Mouse (Mus musculus): ENCODE measurements around the gene Tmc1.

The Tmc1 gene

DNA sequence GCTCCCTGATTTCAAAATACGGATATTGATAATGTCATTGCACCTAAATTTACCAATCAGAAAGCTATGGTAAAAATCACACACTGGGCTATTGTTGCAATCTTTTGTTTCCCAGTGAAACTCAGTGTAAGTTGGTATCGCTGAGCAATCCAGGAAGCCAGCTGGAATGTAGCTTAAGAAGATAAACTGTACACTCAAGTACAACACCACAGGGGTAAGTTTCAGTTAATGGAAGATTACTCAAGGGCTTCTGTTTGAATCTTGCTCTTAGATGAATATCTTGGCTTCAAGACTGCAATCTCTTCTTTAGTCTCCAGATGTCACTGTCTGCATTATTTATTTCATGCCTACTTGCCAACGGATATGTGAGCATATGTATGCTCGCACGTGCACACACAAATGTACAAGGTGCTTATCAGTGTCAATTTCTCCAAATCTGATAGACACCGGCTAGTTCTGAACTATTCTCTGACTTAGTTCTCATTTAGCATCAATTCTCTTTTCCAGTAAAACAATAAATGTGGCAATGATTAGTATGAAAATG is 156.4 kb downstream of the Tmc1 start:
- peak in 1 of 2 experiments; percentile 6 for DNase-seq (ENCODE audit: low spot score in 2 of 2)

DNA sequence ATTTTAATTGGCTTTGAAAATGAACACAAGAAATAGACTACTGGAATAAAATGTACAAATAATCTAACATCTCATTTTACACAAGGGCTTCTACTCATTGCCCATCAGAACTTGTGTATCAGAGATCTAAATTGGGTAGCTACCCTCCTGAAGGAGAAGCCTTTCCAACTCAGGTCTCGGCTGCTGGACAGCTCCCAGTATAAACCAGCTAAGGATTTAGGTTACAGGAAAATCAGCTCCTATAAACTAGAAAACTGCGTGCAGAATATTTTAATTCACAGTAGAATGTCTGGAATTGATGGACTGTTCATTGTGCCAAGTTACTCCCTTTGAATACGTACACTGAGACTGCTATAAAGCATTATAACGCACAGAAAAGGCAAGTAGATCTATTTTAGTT is 158.0 kb downstream of the Tmc1 start:
- DNase-seq (ENCODE audit: low spot score in 2 of 2) = no peak

DNA sequence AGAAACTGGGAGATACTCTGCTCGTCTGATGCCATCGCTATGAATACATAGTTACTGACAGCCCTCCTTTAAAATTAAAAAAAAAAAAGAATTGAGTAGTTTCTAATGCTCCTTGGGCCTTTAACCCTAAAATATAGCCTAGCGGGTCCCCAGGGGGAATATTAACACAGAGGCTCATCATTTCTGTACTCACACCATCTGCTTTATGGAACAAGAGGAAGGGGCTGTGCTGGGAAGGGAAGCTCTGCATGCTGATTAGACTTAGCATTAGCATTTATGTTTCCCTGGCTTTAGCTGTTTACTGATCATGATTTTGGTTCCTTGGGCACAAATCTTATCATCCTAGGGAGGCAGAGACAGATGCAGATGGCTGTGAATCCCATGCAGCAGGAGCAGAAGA is 159.0 kb downstream of the Tmc1 start:
- DNase-seq (ENCODE audit: low spot score in 2 of 2) = no peak

DNA sequence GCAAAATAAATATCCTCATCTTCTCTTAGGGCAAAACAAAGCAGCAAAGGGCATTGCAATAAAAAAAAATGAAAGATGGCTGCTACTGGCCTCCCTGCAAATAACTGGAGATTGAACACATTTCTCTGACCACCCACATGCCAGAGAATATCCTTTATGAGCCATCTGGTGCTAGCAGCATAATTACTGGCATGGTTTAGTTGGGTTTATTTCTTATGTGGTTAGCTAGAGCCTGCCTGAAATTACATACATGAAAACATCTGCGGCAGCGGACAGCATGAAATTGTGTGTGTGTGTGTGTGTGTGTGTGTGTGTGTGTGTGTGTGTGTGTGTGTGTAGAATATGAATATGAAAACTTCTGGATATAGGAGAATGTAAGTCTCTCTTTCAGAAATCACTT is 161.2 kb downstream of the Tmc1 start:
- DNase-seq (ENCODE audit: low spot score in 2 of 2) = no peak

DNA sequence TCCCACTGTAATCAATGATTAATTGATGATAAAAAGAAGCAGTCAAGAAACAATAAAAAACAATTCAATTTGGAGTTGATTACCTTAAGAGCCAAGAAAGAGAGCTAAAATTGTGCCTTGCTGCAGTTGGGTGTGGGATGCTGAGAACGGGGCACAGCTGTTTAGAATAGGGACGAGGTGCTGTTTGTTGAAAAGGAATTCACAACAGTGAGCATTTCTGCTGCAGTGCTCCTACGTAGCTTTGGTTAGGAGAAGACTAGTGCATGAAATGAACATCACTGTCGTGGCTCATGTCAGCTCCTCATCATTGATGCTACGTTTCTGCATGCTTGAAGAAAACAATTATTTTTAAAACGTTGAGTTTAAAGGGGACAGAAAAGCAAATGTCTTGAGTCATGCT is 166.7 kb downstream of the Tmc1 start:
- no peak for DNase-seq (ENCODE audit: low spot score in 2 of 2)

DNA sequence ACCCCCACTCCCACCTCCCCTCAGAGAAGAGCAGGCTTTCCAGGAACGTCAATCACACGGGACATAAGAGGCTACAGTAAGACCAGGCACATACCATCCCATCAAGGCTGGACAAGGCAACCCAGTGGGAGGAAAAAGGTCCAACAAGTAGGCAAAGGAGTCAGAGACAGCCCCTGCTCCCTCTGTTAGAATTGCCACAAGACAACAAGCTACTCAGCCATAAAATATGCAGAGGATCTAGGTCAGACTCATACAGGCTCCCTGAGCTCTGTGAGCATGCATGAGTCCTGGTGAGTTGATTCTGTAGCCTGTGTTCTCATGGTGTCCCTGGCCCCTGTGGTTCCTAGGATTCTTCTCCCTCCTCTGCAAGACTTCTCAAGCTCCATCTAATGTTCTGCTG is 178.3 kb downstream of the Tmc1 start:
- no peak for DNase-seq (ENCODE audit: low spot score in 2 of 2)

DNA sequence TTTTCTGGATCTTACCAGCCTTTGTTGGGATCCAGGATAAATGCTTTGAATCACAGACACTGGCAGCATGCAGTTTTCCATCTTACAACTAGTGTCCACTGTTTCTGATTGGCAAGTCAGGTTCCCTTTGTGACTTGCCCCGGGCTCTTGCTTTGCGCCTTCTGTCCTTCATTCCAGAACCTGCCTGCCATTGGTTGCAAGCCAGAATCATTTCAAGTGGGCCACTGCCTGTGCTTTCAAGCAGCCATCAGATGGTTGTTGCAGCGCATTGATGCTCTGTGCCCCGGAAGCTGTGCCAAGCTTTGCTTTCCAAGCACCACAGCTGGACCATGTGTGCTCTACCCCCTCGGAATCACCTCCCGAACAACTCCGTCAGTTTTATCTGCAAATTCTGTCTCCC is 180.1 kb downstream of the Tmc1 start:
- no peak for DNase-seq (ENCODE audit: low spot score in 2 of 2)

DNA sequence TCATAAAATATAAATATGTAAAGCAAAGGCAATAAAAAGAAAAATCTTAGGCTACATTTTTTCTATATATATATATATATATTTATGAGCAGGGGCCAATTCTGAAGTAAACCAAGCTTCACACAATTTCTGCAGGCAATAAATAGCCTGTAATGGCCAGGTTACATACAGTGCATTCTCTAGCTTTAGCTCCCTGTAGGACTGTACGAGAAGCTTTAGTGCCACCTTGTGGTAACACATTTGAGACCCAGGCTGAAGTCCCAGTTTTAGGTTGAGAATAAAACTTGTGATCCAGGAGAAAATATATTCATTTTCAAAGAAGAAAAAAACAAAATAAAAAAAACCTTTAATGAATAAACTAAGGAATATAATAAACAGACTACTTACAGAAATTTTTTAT is 189.8 kb downstream of the Tmc1 start:
- DNase-seq (ENCODE audit: low spot score in 2 of 2) = no peak

DNA sequence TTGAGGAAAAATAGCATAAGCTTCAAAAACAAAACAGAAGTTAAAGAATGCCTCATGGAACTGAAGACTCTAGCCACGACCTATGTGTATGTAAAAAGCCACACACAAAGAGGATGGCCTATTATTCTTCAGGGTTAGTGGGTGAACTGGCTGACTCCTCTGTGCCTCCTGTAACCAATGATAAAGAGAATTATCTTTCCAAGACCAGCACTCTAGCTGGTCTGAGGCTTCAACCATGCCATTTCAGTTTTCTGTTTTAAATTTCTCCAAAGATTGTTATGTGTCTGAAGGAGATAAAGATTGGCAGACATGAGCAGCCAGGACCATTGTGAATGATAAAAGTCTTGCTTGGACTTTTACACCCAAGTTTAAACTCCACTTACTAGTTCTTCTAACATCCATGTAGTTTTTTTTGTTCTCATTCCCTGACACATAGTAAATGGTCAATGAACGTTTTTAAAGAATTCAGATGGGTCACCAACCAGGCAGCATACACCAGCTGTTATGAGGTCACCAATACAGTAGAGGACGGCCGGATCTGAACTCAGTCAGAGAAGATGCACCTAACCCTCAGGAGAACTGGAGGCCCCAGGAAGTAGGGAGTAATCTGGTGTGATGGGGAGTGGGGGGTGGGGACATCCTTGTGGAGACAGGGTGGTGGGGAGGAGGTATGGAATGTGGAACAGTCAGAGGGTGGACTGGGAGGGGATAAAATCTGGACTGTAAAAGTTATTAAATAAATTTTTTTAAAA is 192.2 kb downstream of the Tmc1 start:
- DNase-seq (ENCODE audit: low spot score in 2 of 2) = no peak

DNA sequence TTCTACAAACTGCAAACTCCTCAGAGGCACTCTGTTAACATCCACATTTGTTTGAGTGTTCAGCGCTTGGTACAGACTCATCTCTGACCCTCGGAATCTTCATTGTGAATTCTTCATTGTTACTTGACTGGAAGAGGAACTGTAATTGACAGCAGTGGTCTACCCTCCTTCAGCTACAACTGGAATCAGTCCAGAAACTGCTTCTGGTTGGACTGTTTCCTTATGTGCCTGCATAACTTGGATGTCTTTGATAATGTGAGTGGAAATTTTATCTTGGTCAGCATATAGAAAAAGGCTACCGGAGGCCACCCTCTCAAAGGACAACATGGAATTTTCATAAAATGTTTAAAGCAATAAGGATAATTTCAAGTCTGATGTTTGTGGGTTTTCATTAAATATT is 192.9 kb downstream of the Tmc1 start:
- no peak for DNase-seq (ENCODE audit: low spot score in 2 of 2)

DNA sequence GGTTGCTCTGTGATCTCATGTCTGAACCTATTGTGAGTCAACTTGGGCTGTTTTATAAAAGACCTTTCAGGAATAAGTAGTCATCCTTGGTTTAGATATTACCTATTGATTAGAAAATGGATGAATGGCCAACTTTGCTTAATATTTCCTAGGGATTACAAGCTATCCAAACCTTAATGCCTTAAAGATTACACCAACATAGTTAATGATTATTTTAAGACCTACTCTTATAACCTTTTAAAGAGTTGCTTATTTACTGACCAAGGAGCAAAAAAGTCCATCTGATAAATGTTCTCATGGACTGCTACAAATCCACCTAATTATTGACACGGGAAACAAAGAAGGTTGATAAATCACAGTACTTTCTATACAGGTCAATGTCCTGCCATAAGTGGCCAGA is 209.4 kb downstream of the Tmc1 start:
- DNase-seq (ENCODE audit: low spot score in 2 of 2) = no peak

All from thymus, postnatal 10 days (tissue).